Mouse (Mus musculus) E14TG2a.4 (cell line): Measurements from ENCODE around the gene Timm23.
"Not testable (repeated sequence)": the region's sequence is repeated elsewhere in the genome, so short reads cannot be mapped to it uniquely, and the experiment has no call there.

Experiments used
- H3K27me3 ChIP-seq: 2 replicates; pipeline ENCODE4 v1.6.1; 2014; ENCODE audit warnings: low read length, control low read depth; ENCODE audit not compliant: insufficient read depth
- H3K36me3 ChIP-seq: 2 replicates; pipeline ENCODE4 v1.6.1; 2014; ENCODE audit warnings: low read length, control low read depth; ENCODE audit not compliant: insufficient read depth
- H3K4me1 ChIP-seq: replicated peaks from 2 replicates; pipeline ENCODE4 v1.6.1; 2014; ENCODE audit warnings: low read depth, low read length, control low read depth
- H3K4me3 ChIP-seq: replicated peaks from 2 replicates; pipeline ENCODE4 v1.5.1; 2014; ENCODE audit warnings: mild to moderate bottlenecking, low read length
- H3K9me3 ChIP-seq: 2 replicates; pipeline ENCODE4 v1.6.1; 2014; ENCODE audit warnings: low read length, control low read depth
- CTCF ChIP-seq: conservative IDR thresholded peaks from 2 replicates; pipeline ENCODE4 v1.5.1; 2014; ENCODE audit warnings: low read length
- NANOG ChIP-seq: IDR thresholded peaks from 2 replicates; pipeline ENCODE4 v1.6.1; 2014; ENCODE audit warnings: borderline replicate concordance, low read length, mixed read lengths
- POU5F1 ChIP-seq: IDR thresholded peaks from 2 replicates; pipeline ENCODE4 v1.6.1; 2014; ENCODE audit warnings: low read length, borderline replicate concordance

Gene Timm23

DNA sequence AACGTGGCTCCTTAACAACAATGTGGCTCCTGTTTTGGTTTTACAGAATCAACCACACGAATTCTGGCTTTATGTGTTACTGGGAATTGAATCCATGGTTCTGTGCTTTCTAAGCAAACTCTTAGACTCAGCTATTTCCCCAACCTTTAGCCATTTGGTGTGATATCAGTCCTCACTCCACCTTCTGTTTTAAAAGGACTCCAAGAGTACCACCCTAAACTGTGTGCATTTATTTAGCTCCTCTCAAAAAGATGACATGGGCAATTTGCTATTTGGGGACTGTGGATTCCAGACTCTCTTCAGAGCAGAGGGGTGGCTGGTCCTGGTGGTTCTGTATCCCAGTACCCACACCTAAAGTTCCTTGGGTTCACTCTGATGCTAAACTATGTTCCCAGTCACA is 55.1 kb downstream of the Timm23 start:
- no peaks in the 10 kb centered on the region for H3K36me3 ChIP-seq
- peaks cover 8% of the 10 kb centered on the region for H3K4me1 ChIP-seq
- no peaks in the 10 kb centered on the region for H3K27me3 ChIP-seq
- TF ChIP-seq CTCF (no peak), POU5F1 (no peak), NANOG (no peak)
- H3K4me3 ChIP-seq, result no peak overlapping the region
- no peaks in the 10 kb centered on the region for H3K9me3 ChIP-seq

DNA sequence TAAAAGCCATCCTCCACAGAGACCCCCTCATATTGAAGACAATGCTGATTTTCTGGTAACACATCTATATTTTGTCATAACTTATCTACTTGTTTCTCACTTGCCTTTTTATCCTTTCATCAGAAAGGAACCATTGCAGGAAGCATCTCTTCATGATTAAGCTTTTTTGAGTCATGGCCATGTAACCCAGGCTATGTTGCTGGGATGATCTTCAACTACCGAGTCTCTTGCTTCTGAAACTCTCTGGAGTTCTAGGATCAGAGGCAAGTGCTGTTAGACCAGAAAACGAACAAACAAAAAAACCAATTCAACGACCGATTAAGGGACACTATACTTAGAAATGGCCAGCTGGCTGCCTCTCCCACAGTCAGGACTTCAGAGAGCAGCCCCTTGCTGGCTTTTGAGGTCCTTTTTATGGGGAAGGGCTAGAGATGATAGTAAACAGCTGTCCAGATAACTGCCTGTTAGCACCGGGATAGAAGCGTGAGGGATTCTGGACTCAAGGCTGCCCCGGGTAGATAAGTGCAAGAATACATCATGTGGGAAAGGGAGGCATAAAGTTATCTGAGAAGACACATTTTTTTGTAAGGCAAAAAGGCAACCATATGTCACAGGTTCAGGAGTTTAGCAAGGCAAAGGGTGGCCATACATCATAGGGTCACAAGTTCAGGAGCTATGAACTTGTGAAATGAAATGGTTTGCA is 55.7 kb downstream of the Timm23 start:
- no peak for TF ChIP-seq POU5F1
- no peak for TF ChIP-seq CTCF
- TF ChIP-seq NANOG, result no peak
- H3K4me1 ChIP-seq, result peaks cover 14% of the 10 kb centered on the region
- no peaks in the 10 kb centered on the region for H3K9me3 ChIP-seq
- H3K27me3 ChIP-seq, result no peaks in the 10 kb centered on the region
- H3K36me3 ChIP-seq, result no peaks in the 10 kb centered on the region
- H3K4me3 ChIP-seq, result no peak overlapping the region

DNA sequence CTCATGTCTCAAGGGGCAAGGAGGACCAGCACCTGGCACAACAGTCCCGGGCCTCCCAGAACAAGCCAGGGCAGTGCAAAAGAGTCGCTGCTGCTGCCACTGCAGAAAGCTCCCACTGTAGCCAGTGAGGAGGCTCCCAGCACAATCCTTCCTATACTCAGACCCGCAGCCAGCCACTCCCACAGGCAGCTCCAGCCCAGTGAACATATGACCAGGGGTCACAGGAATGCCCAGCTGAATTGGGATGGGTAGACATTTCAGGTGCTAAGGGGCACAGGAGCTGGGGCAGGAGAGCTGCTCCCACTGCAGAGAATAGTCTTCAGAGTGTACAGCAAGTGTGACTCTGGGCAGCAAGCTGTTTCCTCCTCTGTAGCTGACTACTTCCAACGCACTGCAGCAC is 56.3 kb downstream of the Timm23 start:
- Histone ChIP-seq H3K4me3 (no peak overlapping the region), H3K4me1 (peaks cover 20% of the 10 kb centered on the region), H3K27me3 (no peaks in the 10 kb centered on the region), H3K9me3 (no peaks in the 10 kb centered on the region), H3K36me3 (no peaks in the 10 kb centered on the region)
- no peak for TF ChIP-seq CTCF
- TF ChIP-seq NANOG, result no peak
- no peak for TF ChIP-seq POU5F1

DNA sequence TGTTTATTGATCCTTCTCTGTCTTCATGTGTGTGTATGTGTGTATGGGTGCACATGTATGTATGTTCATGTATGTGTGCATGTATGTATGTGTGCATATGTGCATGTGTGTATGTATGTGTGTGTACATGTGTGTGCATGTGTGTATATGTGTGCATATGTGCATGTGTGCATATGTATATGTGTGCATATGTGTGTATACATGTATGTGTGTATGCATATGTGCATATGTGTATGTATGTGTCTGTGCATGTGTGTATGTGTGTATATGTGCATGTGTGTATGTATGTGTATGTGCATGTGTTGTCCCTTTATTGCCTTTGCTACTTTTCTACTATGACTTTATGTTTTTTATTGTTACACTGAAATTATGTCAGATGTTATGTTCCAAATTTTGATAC is 57.0 kb downstream of the Timm23 start:
- TF ChIP-seq POU5F1, result no peak
- TF ChIP-seq NANOG, result no peak
- no peak for TF ChIP-seq CTCF
- no peaks in the 10 kb centered on the region for H3K27me3 ChIP-seq
- no peaks in the 10 kb centered on the region for H3K9me3 ChIP-seq
- no peak overlapping the region for H3K4me3 ChIP-seq
- H3K36me3 ChIP-seq, result no peaks in the 10 kb centered on the region
- H3K4me1 ChIP-seq, result peaks cover 23% of the 10 kb centered on the region

DNA sequence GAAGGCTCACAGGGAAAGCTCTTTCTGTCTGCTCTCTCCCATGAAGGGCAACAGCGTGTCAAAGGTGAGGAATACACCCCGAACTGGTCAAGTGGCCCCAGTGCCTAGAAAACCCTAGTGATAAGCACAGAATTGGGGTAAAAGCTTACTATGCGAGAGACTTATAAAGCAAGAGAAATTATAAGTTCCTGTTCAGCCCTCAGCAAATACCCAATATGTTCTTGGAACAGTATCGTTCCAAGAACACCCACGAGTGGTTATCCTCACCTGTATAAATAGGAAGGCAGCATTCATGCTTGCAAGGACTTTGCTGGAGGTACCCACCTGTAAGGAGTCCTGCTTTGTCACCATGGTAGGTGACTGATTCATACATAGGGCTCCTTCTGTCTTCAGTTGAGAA is 60.0 kb downstream of the Timm23 start, which contains the start of gene Msmb:
TSS of gene Msmb (plus strand) at position 301 of the 400 bp plus-strand sequence.
- Histone ChIP-seq H3K4me1 (peaks cover 29% of the 10 kb centered on the region), H3K9me3 (no peaks in the 10 kb centered on the region), H3K27me3 (no peaks in the 10 kb centered on the region), H3K4me3 (no peak within 1 kb of the TSS), H3K36me3 (no peaks in the 10 kb centered on the region)
- no peak for TF ChIP-seq POU5F1
- no peak for TF ChIP-seq NANOG
- no peak for TF ChIP-seq CTCF

DNA sequence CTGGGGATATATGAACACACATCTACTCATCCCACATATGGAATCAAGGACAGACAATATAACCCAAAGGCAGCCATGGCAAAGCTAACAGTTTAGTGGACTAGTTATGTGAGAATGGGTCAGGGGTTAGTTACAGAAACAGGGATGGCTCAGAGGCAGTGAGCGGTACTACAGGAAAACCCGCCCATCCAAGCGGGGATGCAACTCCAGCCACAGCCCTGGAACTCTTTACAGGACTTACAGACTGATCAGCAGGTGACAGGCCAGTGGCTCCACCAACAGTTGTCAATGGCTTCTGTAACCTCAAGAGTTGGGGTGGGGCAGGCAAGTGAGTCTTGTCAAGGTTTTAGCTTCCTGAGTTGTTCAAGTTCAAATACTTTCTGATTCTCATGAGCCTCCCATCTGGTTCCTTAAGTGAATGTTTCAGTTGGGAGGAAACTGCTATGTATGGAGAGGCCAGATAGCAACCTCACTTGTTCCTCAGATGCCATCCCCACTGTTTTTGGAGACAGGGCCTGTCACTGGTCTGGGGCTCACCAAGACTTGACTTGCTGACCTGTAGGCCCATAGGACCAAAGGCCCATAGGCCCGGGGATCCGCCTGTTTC is 61.2 kb downstream of the Timm23 start:
- no peak overlapping the region for H3K4me3 ChIP-seq
- no peaks in the 10 kb centered on the region for H3K27me3 ChIP-seq
- peaks cover 42% of the 10 kb centered on the region for H3K4me1 ChIP-seq
- TF ChIP-seq NANOG (no peak), POU5F1 (no peak), CTCF (peak; percentile 24; the same call in 1 of the 2 replicates)
- no peaks in the 10 kb centered on the region for H3K9me3 ChIP-seq
- H3K36me3 ChIP-seq, result no peaks in the 10 kb centered on the region

DNA sequence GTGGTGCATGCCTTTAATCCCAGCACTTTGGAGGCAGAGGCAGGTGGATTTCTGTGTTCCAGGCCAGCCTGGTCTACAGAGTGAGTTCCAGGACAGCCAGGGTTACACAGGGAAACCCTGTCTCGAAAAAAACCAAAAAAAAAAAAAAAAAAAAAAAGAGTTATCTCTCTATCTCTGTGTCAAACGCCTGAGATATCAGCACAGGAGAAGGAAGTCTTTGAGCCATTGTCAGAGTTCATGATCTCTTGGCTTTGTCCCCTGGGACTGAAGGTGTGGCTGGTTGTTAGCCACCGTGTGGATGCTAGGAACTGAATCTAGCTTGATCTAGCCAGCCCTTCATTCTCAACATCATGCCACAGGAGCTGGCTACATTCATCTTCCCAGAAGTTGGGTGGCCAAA is 65.2 kb downstream of the Timm23 start:
- H3K36me3 ChIP-seq, H3K27me3 ChIP-seq, H3K4me3 ChIP-seq, H3K9me3 ChIP-seq: not testable (repeated sequence)
- H3K4me1 ChIP-seq, result peaks cover 57% of the 10 kb centered on the region

DNA sequence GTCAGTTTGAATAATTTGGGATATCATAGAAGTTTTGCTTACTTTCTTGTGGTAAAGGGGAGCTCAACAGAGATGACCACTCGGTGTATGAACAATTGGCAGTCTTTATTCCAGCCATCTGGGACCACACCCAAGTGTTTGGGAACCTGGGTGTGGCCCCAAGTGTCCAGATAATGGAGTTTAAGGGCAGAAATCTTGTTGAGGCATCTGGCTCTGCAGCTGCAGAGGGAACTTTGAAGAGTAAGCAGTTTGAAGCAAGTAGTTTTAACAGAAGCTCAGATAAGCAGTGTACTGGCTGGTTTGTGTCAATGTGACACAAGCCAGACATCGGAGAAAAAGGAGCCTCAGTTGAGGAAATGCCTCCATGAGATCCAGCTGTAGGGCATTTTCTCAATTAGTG is 67.4 kb downstream of the Timm23 start:
- Histone ChIP-seq H3K4me1 (peaks cover 43% of the 10 kb centered on the region), H3K36me3 (no peaks in the 10 kb centered on the region), H3K9me3 (no peaks in the 10 kb centered on the region), H3K4me3 (0 out of 2 replicates have a peak overlapping the region, but pooled peaks have one; percentile 17), H3K27me3 (no peaks in the 10 kb centered on the region)
- TF ChIP-seq POU5F1, result no peak
- TF ChIP-seq NANOG, result no peak

DNA sequence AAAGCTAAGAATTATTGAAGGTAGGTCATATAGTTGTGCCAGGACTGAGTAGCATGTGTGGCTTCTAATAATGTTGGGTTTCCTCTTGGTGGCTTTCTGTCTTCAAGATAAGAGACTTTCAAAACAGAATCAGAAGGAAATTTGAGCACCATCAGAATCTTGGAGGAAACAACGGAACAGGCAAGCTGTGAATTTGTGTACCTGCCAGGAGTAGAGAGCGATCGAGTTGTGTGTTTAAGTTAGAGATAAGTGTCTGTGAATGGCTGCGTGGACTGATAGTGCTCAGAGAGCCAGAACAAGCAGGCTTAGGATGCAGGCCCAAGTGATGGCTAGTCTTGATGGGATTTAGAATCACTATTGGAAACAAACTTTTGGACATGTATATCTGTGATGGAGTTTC is 69.9 kb downstream of the Timm23 start:
- H3K27me3 ChIP-seq, result no peaks in the 10 kb centered on the region
- peaks cover 53% of the 10 kb centered on the region for H3K4me1 ChIP-seq
- H3K36me3 ChIP-seq, result no peaks in the 10 kb centered on the region
- TF ChIP-seq POU5F1 (no peak), NANOG (no peak), CTCF (no peak)
- no peaks in the 10 kb centered on the region for H3K9me3 ChIP-seq
- H3K4me3 ChIP-seq, result no peak overlapping the region
